Mouse (Mus musculus) layer of hippocampus, adult 2 months (tissue): ENCODE measurements around the gene Ube2h. TPM values are rescaled to one million over a fixed set of nuclear protein-coding genes. Genes with fewer than 3 reads are reported as not detected.

Experiments
- DNase-seq, 2 experiments: peaks; one replicate each; pipeline ENCODE4 v3.0.0; 2022; ENCODE audit warnings: low spot score in 2 of 2
- H3K27ac ChIP-seq: fragments of 200-600 bp; 2 replicates; pipeline ENCODE4 v1.8.1; 2022
- H3K4me3 ChIP-seq: fragments of 200-600 bp; 2 replicates; pipeline ENCODE4 v1.8.1; 2022; ENCODE audit warnings: mild to moderate bottlenecking
- CTCF ChIP-seq: fragments of 200-600 bp; conservative IDR thresholded peaks from 2 replicates; pipeline ENCODE4 v1.8.1; 2022; ENCODE audit warnings: antibody characterized with exemption, mild to moderate bottlenecking, moderate library complexity
- total RNA-seq, 2 experiments: library from RNA; stranded (reverse); gene quantifications; 2 replicates each; pipeline ENCODE4 v1.2.3; 2021

Gene Ube2h
- total RNA-seq, 2 experiments from 2014 or later: 87.9 to 88.1 TPM

DNA sequence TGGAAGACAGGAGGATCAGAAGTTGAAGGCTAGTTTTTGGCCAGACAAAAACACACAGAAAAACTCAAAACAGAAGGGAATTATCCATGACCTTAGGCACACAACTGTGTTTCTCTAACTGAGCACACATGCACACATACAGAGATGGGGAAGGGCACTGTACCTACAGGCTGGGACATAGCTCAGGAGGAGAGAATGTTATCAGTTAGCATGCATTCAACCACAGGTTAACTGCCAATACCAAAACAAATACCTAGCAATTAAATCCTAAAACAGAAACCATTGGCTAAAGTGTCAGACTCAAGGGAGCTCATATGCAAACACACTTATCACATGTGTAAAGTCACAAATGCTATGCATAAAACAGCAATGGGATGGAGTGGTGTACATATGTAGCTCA lies 20.2 kb downstream of the Ube2h start:
- TF ChIP-seq CTCF: no peak
- DNase-seq: no peak
- Histone ChIP-seq H3K4me3 (no peak overlapping the region), H3K27ac (no peak overlapping the region)

DNA sequence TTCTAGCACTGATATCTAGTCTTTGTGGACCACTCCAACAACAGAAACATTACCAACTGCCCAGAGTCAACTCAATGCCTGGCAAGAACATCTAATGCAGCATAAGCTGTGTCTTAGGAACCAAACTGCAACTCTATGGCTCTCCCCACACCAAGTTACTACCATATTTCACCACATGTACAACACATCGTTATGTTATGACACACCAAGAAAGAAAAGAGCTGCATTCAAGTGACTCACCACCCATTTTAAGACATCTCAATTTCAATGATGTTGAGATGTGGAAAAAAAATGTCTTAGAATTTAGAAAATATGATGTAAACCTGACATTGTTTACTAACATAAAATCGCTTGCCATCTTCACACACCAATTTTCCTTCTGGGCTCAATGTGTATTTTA lies 22.0 kb downstream of the Ube2h start:
- TF ChIP-seq CTCF: no peak
- H3K27ac ChIP-seq: no peak overlapping the region
- no peak overlapping the region for H3K4me3 ChIP-seq
- DNase-seq: no peak

DNA sequence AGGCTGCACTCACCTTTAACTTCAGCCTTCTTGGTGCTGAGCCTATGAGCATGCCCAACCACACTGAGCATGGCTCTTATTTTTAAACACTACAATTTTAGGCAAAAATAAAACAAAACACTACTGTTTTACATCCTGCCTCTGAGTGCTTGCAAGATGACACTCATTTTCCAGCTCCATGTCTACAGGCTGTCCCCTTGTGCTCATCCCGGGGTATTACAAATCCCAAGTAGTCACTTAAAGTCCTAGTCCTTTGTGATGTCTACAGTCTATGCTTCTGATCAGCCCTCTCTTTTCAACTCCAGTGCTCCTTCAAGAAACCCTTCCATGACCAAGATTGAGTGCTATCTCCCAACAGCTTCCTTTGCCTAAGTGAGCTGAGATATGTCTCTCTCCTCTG lies 26.0 kb downstream of the Ube2h start:
- no peak for DNase-seq
- peak; percentile 79 for TF ChIP-seq CTCF
- Histone ChIP-seq H3K4me3 (no peak overlapping the region), H3K27ac (no peak overlapping the region)

DNA sequence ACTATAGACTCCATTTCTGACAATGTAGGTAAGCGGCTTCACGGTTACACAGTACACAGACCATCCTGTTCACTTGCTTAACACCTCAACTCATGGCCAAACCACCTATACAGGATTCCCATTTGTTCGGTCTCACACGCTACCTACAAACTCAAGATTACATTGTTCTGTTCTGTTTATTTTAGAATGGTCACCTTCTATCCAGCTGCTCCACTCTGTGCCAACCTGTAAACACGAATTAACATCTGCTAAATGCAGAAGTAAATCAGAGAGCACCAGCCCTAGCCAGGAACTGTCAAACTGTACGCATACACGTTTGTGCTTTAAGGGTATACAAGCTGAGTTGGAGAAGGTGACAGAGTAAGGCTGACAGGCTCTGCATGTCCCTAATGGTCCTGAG lies 27.5 kb downstream of the Ube2h start:
- TF ChIP-seq CTCF: no peak
- DNase-seq: no peak
- Histone ChIP-seq H3K27ac (no peak overlapping the region), H3K4me3 (no peak overlapping the region)

DNA sequence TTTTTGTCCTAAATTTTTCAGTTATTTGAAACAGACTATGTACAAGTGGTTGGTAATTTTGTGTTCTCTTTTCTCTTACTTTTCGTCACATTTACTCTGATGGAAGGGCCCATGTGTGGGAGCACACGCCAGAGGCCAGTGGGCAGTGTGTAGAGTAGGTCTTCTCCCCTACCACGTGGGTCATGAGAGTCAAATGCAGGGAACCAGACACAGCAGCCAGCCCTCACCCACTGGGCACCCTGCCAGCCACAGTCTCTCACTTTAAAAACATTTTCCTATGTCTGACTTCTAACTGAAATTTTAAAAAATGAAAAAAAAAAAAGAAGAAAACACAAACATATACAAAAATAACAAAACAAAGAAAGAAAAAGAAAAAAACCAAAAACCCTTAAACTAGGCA lies 28.0 kb downstream of the Ube2h start:
- no peak overlapping the region for H3K4me3 ChIP-seq
- no peak overlapping the region for H3K27ac ChIP-seq
- no peak for TF ChIP-seq CTCF
- no peak for DNase-seq

DNA sequence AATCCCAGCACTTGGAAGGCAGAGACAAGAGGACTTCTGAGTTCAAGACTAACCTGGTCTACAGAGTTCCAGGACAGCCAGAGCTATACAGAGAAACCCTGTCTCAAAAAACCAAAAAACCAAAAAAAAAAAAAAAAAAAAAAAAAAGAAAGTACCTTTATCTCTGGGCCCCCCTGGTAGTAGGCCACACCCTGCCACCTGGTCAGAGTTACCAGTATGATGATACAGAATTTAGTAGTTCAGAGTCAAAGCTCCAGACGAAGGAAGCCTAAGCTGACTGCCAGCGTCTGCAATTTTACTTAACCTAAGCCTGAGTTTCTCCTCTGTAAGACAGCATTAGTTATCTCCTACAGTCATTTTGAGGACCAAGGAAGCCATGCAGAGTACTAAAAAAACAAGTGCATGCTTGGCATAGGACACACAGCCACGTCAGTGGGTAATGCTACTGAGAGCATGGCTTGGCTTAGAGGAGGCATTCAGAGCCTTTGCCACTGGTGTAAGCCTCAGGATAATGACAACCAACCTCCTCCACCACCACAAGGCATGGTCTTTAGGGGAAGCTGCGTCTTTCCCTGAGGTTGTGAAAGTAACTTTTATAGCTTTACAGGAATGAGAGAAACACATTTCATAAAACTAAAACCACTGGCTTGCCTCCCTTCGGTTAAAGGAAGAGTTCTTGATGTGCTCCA lies 29.0 kb downstream of the Ube2h start:
- TF ChIP-seq CTCF: no peak
- Histone ChIP-seq H3K4me3 (no peak overlapping the region), H3K27ac (no peak overlapping the region)
- DNase-seq: no peak

DNA sequence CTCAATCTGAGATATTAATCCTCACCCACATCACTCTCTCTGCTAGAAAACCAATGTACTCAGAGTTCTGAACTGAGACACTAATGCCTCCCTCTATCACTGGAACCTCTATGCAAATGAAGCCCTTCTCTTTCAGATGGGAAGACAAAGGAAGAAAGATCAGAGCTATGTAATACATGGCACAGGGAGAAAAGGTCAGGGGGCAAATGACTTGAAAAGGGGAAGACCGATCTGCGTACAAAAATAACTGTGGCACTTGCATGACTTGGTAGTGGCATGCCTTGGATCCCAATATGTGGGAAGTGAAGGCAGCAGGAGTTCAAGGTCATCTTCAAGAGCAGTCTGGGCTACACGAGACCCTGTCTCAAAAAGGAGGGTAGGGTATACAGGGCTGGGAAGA lies 31.4 kb downstream of the Ube2h start:
- no peak overlapping the region for H3K27ac ChIP-seq
- no peak for TF ChIP-seq CTCF
- H3K4me3 ChIP-seq: no peak overlapping the region
- DNase-seq: no peak

DNA sequence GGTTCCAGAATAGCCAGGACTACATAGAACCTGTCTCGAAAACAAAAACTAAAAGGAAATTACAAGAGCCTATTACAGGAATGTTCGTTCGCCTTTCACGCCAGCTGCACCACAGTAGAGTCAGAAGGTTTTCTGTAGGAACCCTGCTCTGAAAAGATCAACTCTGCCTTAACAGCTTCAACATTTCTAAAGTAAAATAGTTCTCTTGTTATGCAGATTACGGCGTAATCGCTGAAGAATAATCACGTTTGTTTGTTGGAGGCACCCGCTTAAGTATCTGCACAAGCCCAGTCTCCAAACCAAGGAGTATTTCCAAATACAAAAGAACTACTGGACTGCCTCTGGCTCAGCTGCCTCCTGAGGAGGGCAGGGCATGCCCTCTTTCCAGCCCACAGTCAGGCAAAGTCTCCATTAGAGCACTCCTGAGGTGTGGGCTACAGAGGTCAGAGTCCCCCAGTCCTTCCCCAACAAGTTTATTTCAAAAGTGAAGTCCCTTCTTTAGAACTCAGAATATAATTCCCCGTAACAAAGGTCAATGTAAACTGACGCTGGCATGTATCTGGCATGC lies 31.9 kb downstream of the Ube2h start:
- TF ChIP-seq CTCF: no peak
- no peak for DNase-seq
- Histone ChIP-seq H3K27ac (no peak overlapping the region), H3K4me3 (no peak overlapping the region)

DNA sequence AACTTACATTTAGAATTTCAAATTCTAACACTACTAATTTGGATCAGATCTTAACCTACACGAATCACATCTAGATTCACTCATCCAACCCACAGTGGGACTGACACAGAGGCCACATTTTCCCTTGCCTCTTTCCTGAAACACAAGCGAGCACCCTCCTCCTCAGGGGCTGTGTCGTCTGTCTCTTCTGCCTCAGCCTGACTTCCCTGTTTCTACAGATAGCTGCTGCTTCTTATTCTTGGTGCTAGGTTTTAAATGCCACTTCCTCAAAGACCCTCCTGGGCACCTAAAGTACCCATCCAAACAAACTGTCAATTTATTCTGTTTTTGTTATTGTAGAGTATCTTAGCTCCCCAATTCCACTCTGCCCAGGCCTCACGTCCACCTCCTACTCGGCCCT lies 34.5 kb downstream of the Ube2h start:
- no peak for DNase-seq
- Histone ChIP-seq H3K4me3 (no peak overlapping the region), H3K27ac (0 out of 2 replicates have a peak overlapping the region, but pooled peaks have one; percentile 19)
- no peak for TF ChIP-seq CTCF

DNA sequence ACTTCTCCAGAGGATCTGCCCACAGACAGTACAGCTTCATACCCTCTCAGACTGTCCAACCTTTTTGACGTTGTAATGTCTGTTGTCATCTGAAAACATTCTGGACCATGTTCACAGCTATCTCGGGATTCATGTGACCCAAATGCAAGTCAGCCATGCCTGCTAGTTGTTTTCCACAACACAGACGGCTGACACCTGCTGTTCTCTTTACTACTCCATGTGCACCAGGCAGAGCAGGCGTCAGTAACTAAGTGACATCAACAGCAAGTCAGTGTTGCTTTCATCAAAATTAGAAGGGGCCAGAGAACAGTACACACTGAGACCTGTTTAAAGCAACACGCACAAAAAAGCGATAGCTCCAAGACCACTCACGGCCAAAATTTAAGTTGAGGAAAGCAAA lies 36.9 kb downstream of the Ube2h start:
- H3K27ac ChIP-seq: peak overlapping the region; percentile 59; the same call in 1 of the 2 replicates
- no peak for TF ChIP-seq CTCF

DNA sequence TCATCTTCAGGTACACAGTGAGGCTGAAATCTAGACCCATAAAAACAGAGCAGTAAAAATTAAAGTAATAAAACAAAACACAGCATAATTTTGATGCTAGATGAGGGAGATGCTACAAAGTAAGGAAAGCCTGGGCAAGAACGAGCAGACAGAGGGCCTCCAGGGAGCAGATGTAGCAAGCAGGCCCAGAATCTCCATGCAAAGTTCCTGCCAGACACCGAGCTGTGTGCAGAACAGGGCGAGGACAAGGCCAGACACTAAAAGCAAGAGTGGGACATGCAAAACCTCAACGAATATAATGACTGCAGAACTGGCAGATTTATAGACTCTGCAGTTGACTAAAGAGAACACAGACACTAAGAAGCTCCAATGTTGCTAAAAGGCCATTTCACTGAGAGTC lies 38.9 kb downstream of the Ube2h start:
- no peak for TF ChIP-seq CTCF
- Histone ChIP-seq H3K4me3 (no peak overlapping the region), H3K27ac (0 out of 2 replicates have a peak overlapping the region, but pooled peaks have one; percentile 3)
- DNase-seq: no peak

More for the DNA sequence above, 36.9 kb downstream of the Ube2h start:
- no peak overlapping the region for H3K4me3 ChIP-seq
- peak; percentile 50 to 60 for DNase-seq

DNA sequence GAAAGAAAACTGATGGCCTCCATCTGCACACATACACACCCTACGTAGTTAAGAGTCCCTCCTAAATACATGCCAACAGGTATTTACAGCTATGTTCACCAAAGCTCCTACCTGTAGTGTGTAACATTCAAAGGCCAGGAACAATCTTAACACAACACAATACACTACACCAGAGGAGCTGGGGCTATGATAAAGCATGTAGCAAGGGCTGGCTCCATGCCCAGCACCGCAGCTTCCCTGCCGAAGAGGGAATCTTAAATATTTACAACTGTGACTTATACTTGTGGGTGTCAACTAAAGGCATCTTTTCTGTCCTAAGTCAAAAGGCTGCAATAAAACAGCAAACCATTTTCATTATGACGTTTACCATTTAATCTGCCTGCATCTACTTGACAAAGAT lies 41.3 kb downstream of the Ube2h start:
- no peak for TF ChIP-seq CTCF
- no peak overlapping the region for H3K27ac ChIP-seq
- DNase-seq: no peak
- H3K4me3 ChIP-seq: no peak overlapping the region

DNA sequence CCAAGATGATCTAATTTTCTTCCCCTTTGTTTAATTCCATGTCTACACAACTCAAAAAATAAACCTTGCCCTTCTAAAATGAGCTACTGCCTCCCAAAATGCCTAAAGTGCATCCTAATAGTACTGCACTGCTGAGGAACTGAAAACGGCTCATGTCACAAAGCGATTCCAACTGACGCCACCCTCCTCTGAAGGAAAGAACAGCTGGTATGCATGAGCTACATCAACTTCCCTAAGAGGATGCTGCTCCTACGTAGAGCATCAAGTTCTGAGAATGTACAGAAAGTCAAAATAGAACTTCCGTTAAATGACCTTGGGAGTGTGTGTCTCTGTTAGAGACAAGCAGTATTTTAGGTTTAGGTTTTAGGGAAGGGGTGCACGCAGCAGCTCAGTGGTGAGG lies 45.1 kb downstream of the Ube2h start:
- no peak overlapping the region for H3K27ac ChIP-seq
- H3K4me3 ChIP-seq: no peak overlapping the region
- no peak for TF ChIP-seq CTCF
- DNase-seq: no peak

DNA sequence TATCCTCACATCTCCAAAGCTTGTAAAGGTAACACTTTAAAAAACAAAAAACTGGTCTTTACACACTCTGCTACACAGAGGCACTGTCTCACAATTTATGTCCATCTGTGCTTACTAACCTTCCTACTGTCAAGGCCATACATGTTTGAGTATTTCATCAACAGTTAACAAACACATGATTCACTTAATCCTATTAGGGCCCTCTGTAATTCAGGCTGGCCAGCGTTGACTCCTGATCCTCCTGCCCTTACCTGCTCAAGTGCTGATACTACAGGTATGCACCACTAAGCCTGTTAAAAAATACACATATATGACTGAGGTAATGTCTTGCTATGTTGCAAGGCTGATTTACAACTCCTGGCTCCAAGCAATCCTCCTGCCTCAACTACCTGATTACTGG lies 46.4 kb downstream of the Ube2h start:
- no peak overlapping the region for H3K4me3 ChIP-seq
- no peak for TF ChIP-seq CTCF
- no peak overlapping the region for H3K27ac ChIP-seq
- DNase-seq: no peak

DNA sequence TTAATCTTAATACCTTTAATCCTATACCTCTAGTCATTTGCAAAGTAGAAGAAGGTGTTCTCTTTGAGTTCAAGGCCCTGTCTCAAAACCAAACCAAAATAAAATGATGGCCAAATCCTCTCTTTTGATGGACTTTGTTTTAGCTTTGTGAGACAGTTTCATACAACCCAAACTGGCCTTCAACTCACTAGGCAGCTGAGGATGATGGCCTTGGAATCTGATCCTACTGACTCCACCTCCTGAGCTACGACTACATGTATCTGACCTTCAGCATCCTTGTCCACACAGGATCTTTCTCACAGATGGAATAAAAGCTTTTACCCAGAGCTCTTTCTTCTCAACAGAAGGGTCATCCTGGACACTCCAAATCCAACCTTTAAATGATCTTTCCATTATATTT lies 48.5 kb downstream of the Ube2h start:
- TF ChIP-seq CTCF: no peak
- H3K27ac ChIP-seq: no peak overlapping the region
- no peak for DNase-seq
- H3K4me3 ChIP-seq: no peak overlapping the region
